Mouse (Mus musculus) MEL (cell line): ENCODE data around the gene Prr15l.

ENCODE experiments used
- CTCF ChIP-seq, 3 experiments: IDR thresholded peaks in 2 of 3; conservative IDR thresholded peaks in 1 of 3; 2 replicates each; pipeline ENCODE4 v1.5.1; 2011 to 2012; ENCODE audit warnings: low read length in 3 of 3, low read depth in 2 of 3, mild to moderate bottlenecking in 2 of 3, improper control_type of control experiment in 1 of 3, inconsistent platforms in 1 of 3, mixed read lengths in 1 of 3, moderate library complexity in 1 of 3; ENCODE audit not compliant: control insufficient read depth in 1 of 3, insufficient read depth in 1 of 3, poor library complexity in 1 of 3, severe bottlenecking in 1 of 3
- E2F4 ChIP-seq: IDR thresholded peaks from 2 replicates; pipeline ENCODE4 v1.6.1; 2011; ENCODE audit warnings: low read depth, low read length, improper control_type of control experiment, borderline replicate concordance
- JUND ChIP-seq: IDR thresholded peaks from 2 replicates; pipeline ENCODE4 v1.6.1; 2011; ENCODE audit warnings: low read depth, mild to moderate bottlenecking, improper control_type of control experiment, low read length
- KAT2A ChIP-seq: conservative IDR thresholded peaks from 2 replicates; pipeline ENCODE4 v1.6.1; 2012; ENCODE audit warnings: low read depth, low read length, improper control_type of control experiment, inconsistent platforms
- POLR2A ChIP-seq, 2 experiments: IDR thresholded peaks; 2 replicates each; pipeline ENCODE4 v1.6.1; 2011 to 2012; ENCODE audit warnings: low read length in 2 of 2, mild to moderate bottlenecking in 2 of 2, control low read depth in 1 of 2, improper control_type of control experiment in 1 of 2, low read depth in 1 of 2, moderate library complexity in 1 of 2; ENCODE audit not compliant: control insufficient read depth in 1 of 2, insufficient read depth in 1 of 2, poor library complexity in 1 of 2
- SMC3 ChIP-seq: IDR thresholded peaks from 2 replicates; pipeline ENCODE4 v1.6.1; 2011; ENCODE audit warnings: low read depth, low read length, improper control_type of control experiment
- TAL1 ChIP-seq: IDR thresholded peaks from 2 replicates; pipeline ENCODE4 v1.6.1; 2012; ENCODE audit warnings: mild to moderate bottlenecking, inconsistent platforms, low read length, moderate library complexity, mixed read lengths
- USF2 ChIP-seq, 2 experiments: IDR thresholded peaks; 2 replicates each; pipeline ENCODE4 v1.6.1; 2011 to 2012; ENCODE audit warnings: improper control_type of control experiment in 2 of 2, low read length in 2 of 2, borderline replicate concordance in 1 of 2, inconsistent platforms in 1 of 2, low read depth in 1 of 2, mild to moderate bottlenecking in 1 of 2; ENCODE audit not compliant: insufficient read depth in 1 of 2
- ZC3H11A ChIP-seq: IDR thresholded peaks from 2 replicates; pipeline ENCODE4 v1.6.1; 2012; ENCODE audit warnings: low read depth, mild to moderate bottlenecking, inconsistent platforms, low read length, improper control_type of control experiment

DNA sequence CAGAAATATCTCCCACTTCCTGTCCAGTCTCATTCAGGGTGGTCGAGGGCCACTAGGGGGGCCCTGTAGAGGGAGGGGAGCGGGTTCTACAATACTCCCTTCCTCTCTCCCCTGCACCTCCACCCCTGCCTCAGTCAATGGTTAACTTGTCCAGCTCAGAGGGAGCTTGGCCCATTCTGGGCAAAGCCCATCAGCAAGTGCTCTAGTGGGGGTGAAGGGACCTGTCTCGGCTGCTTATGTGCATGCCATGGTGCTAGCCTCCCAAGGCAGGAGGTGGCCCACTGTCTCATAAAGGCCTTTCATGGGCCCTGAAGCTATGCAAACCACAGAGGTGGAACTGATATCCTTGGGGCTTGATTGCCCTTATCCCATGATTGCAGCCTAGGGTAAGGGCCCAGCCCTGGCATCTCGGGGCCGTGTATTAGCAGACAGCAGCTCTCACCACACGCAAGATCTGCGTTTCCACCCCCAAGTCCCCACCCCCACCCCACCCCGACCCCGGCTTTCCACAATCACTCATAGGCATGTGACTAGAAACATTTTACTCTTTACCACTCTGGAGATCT, 1.9 kb downstream of the Prr15l start:
- TF ChIP-seq TAL1 (peak; percentile 13; the same call in 1 of the 2 replicates), ZC3H11A (no peak), JUND (no peak), E2F4 (no peak), POLR2A (IDR thresholded peaks at IDR 0.05; ENCODE audit: control insufficient read depth in 1 of 2, insufficient read depth in 1 of 2, low read depth in 1 of 2, low read length in 2 of 2, poor library complexity in 1 of 2) (no peak), CTCF (IDR thresholded peaks at IDR 0.05 in 2 of 3, conservative IDR thresholded peaks at IDR 0.05 in 1 of 3; ENCODE audit: control insufficient read depth in 1 of 3, insufficient read depth in 1 of 3, low read depth in 2 of 3, low read length in 3 of 3, poor library complexity in 1 of 3, severe bottlenecking in 1 of 3) (no peak), USF2 (IDR thresholded peaks at IDR 0.05; ENCODE audit: borderline replicate concordance in 1 of 2, insufficient read depth in 1 of 2, low read depth in 1 of 2, low read length in 2 of 2) (no peak), KAT2A (no peak), SMC3 (no peak)
